Mouse (Mus musculus) neural tube, postnatal 0 days (tissue): ENCODE data around the gene Sp110. TPM values are rescaled to one million over a fixed set of nuclear protein-coding genes. Genes with fewer than 3 reads are reported as not detected.

Experiments used
- polyA plus RNA-seq: library from polyadenylated mRNA; unstranded; fragments of >200 nt; fragmentation: Nextera tagmentation; extraction: Ambion mirVana; gene quantifications from 2 replicates; pipeline ENCODE4 v1.2.1, GENCODE M21; 2015

The Sp110 gene
- polyA plus RNA-seq = 1.1 and 1.4 TPM in 2 replicates

GRCm38 (mm10) chr1:85598271-85599012 lies at the start of gene Sp110:
Gene Sp110, minus strand, starts transcription at chr1:85598817.

GRCm38 (mm10) chr1:85600078-85600477 lies 1.5 kb upstream of the Sp110 start, which contains the start of gene Sp140:
Gene Sp140, plus strand, starts transcription at chr1:85600378.

GRCm38 (mm10) chr1:85575376-85575775 lies 23.2 kb downstream of the Sp110 start, which contains the start of gene G530012D18Rik:
Gene G530012D18Rik, plus strand, starts transcription at chr1:85575676.

Other genes starting within 250 kb of the Sp110 start
- not detected in 2 replicates for gene G530012D18Rik, start 23.1 kb downstream of the Sp110 start, polyA plus RNA-seq
- 0.94 and 1.3 TPM in 2 replicates for gene Sp140, start 1.6 kb upstream of the Sp110 start, polyA plus RNA-seq
- 1.5 and 2.0 TPM in 2 replicates for gene Sp100, start 51.2 kb upstream of the Sp110 start, polyA plus RNA-seq
- 0.43 and 0.85 TPM in 2 replicates for gene A630001G21Rik, start 179.8 kb upstream of the Sp110 start, polyA plus RNA-seq
- 45.1 and 49.7 TPM in 2 replicates for gene Cab39, start 194.6 kb upstream of the Sp110 start, polyA plus RNA-seq